Mouse (Mus musculus) adrenal gland, postnatal 4 days (tissue): ENCODE data around the gene Galp. TPM values are rescaled to one million over a fixed set of nuclear protein-coding genes. Genes with fewer than 3 reads are reported as not detected.
"Not testable (repeated sequence)": the region's sequence is repeated elsewhere in the genome, so short reads cannot be mapped to it uniquely, and the experiment has no call there.

Experiments used
- DNase-seq, 2 experiments: peaks; one replicate each; pipeline ENCODE4 v3.0.0; 2021 to 2022; ENCODE audit warnings: low spot score in 2 of 2, mixed read lengths in 2 of 2
- total RNA-seq, 2 experiments: library from RNA; stranded (reverse); gene quantifications; 2 replicates each; pipeline ENCODE4 v1.2.3; 2021

Galp gene
- total RNA-seq, 2 experiments from 2014 or later, result not detected

GRCm38 (mm10) chr7:6254451-6254850 lies 57.6 kb downstream of the Galp start:
- DNase-seq, result no peak

- no peak for DNase-seq
Measured at GRCm38 (mm10) chr7:6257386-6257785, 60.5 kb downstream of the Galp start.

DNA sequence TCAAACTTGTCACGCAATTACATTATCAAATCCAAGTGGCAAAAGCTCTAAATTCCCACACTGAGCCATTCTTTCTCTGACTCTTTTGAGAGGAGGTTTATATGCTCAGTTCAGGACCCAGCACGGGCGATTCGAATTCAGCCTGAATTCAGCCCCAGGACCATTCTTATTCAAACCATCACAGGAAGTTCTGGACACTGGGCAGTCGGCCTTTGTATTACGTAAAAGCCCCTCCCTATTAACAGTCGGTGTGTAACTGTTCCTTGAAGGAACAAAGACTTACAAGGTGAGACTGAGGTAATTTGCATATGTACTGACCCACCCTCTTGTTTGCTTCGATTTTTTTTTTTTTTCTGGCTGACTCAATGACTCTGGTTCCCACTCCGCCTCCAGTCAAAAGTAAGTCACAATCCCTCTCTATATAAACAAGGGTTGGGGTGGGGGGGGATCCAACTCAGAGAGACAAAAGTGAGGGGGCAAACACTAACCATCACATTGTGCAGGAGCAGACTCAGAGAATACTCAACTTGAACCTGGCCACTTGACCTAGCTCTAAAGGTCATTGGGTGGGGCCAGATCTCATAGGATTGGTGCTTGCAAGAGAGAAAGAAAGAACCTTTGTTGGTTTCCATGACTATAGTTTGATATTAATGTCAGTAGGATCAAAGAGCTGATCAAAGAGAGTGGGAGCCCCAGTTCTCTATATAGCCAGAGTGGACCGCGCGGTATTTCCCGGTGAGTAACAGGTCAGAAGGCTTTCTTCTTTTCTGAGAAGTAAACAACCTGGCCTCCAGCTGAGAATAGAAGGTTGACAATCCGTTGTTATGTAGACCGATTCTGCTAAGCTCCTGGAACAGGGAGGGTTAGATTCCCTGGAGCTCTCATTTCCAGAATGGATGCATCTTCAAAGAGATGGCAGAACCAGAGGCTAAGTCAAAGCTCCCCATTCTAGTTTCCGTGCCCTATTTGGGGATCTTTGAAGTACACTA lies 61.6 kb downstream of the Galp start:
- no peak for DNase-seq

DNA sequence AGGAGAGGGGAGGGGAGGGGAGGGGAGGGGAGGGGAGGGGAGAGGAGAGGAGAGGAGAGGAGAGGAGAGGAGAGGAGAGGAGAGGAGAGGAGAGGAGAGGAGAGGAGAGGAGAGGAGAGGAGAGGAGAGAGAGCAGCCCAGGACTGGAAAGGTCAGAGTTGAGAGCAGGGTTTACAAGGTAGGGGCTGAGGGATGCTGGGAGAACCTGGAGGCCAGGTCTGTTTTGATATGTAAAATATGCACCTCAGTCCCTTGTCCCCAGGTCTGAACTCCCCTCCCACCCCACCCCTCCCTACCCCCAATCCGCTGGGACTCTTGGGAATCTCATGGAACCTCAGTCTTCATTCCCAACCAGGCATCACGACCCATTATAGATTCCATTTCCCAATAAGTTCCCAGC lies 63.1 kb downstream of the Galp start:
- not testable (repeated sequence) for DNase-seq

DNA sequence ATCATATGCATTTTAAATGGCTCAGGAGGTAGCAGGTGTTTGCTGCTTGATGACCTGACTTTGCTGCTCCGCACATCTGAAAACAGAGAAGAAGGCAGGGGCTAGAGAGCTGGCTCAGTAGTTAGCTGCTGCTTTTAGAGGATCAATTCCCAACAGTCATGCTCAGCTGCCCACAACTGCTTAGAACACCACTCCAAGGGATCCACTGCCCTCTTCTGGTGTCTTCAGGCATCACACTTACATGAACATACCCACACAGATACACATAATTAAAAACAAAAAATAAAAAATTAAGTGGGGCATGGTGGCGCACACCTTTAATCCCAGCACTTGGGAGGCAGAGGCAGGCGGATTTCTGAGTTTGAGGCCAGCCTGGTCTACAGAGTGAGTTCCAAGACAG lies 65.2 kb downstream of the Galp start:
- DNase-seq, result no peak

- DNase-seq, result no peak
Measured at GRCm38 (mm10) chr7:6262984-6263383, 66.1 kb downstream of the Galp start.

DNA sequence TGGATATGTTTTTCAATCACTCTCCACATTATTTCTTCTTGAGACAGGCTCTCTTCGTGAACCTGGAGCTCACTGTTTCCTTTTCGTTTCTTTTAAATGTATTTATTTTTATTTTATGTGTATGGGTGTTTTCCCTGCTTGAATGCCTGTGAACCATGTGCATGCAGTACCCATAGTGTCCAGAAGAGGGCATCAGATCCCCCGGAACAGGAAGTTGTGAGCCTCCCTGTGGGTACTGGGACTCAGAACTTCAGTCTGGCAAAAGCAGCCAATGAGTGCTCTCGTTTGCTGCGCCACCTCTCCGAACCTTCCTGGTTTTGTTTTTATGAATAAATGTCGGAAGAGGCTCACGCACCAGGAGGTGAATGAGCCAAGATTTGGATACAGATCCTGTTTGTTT lies 68.8 kb downstream of the Galp start:
- DNase-seq, result peak in 1 of 2 experiments; percentile 12

Other genes with a start within 250 kb of the Galp start
- not detected for gene Vmn1r65, start 186.1 kb upstream of the Galp start, total RNA-seq
- not detected for gene Nlrp4c, start 151.9 kb upstream of the Galp start, total RNA-seq
- 10 to 100 TPM; 79.3 to 83.7 TPM for gene Zfp787, start 41.1 kb upstream of the Galp start, total RNA-seq
- gene Zfp444, start 24.9 kb upstream of the Galp start, total RNA-seq, result 10 to 100 TPM; 31.3 to 36.3 TPM
- gene Zscan5b, start 25.2 kb downstream of the Galp start, total RNA-seq, result not detected
- gene Epp13, start 55.6 kb downstream of the Galp start, total RNA-seq, result not detected
- gene Zfp667, start 89.5 kb downstream of the Galp start, total RNA-seq, result 10 to 100 TPM in 1 of 2 experiments, 1 to 10 TPM in 1; 9.5 to 10.6 TPM
- 1 to 10 TPM; 3.1 to 5.4 TPM for gene Zfp583, start 134.2 kb downstream of the Galp start, total RNA-seq
- 1 to 10 TPM; 1.6 to 1.7 TPM for gene Gm3854, start 146.7 kb downstream of the Galp start, total RNA-seq
- gene Zfp78, start 166.2 kb downstream of the Galp start, total RNA-seq, result 1 to 10 TPM; 3.9 to 4.0 TPM
- gene Zfp28, start 186.2 kb downstream of the Galp start, total RNA-seq, result 1 to 10 TPM; 6.8 to 9.0 TPM
- gene Smim17, start 201.6 kb downstream of the Galp start, total RNA-seq, result under 1 TPM; 0.17 to 0.40 TPM
- under 1 TPM in 1 of 2 experiments, not detected in 1; 0.08 TPM for gene Gm20715, start 213.2 kb downstream of the Galp start, total RNA-seq
- gene Olfr1344, start 241.6 kb downstream of the Galp start, total RNA-seq, result not detected